Mouse (Mus musculus) right cerebral cortex, postnatal 25 days (tissue): ENCODE results near the gene Cdh1.
A peak's percentile ranks its signal among the peaks of the same experiment; 100 is the strongest.
"Not testable (repeated sequence)": the region's sequence is repeated elsewhere in the genome, so short reads cannot be mapped to it uniquely, and the experiment has no call there.

ENCODE experiments used
- DNase-seq: peaks from one replicate; pipeline ENCODE4 v3.0.0; 2022

Cdh1 gene

DNA sequence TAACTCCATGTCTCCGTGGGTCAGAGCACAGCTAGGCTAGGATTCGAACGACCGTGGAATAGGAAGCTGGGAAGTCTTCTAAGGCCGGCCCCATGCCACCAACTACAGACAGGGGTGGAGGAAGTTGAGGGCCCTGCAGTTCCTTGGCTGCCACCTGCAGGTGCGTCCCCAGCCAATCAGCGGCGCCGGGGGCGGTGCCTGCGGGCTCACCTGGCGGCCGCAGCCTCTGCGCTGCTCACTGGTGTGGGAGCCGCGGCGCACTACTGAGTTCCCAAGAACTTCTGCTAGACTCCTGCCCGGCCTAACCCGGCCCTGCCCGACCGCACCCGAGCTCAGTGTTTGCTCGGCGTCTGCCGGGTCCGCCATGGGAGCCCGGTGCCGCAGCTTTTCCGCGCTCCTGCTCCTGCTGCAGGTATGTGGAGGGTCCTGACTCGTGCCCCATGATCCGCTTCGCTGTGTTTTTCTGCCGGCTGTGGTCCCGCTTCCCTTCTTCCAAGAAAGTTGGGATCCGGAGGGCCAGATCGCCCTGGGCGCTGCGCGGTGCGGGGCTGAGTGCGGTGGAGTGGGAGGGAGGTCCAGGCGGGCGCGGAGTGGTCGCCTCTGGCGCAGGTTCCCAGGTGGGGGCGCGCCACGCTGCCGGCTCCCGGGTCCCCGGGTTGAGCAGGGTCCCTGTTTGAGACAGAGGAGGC, at the start of gene Cdh1:
TSS of gene Cdh1 (plus strand) at position 221 of the 689 bp plus-strand sequence.
- DNase-seq = peak; percentile 35

DNA sequence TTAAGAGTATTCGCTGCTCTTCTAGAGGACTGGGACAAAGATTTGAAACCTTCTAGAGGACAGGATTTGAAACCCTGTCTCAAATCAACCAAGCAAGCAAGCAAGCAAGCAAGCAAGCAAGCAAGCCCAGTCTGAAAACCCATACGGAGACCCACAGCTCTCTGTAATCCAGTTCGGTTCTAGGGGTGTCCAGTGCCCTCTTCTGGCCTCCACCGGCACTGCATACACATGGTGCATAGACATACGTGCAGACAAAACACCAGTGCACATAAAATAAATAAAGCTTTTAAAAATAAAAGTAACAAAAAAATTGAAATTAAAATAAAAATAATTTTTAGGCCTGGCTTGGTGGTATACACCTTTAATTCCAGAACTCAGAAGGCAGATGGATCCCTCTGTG, 49.1 kb upstream of the Cdh1 start:
- DNase-seq = no peak

DNA sequence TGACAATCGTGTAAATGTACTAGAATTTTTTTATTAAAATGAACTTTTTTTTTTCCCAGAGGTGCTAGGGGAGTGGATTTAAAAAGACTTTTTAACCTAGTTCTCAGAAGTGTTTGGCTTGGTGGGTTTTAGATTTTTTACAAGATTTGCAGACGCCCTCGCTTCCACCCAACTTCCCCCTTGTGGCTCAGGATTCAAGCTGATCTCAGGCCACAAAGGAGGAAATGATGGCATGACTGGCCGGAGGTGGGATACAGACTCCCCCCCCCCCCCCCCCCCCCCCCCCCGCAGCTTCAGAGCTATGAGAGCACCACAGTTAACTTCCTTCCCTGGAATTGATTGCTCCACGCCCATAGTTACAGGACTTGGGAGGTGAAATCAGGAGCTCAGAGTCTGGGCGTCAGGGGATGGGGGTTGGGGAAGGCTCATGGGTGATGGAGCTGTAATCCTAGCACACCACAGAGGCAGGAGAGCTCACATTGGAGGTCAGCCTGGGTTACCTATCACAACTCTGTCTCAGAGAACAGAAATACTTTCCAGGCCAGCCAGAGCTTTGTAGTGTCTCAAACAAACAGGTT, 47.0 kb upstream of the Cdh1 start:
- DNase-seq = no peak

DNA sequence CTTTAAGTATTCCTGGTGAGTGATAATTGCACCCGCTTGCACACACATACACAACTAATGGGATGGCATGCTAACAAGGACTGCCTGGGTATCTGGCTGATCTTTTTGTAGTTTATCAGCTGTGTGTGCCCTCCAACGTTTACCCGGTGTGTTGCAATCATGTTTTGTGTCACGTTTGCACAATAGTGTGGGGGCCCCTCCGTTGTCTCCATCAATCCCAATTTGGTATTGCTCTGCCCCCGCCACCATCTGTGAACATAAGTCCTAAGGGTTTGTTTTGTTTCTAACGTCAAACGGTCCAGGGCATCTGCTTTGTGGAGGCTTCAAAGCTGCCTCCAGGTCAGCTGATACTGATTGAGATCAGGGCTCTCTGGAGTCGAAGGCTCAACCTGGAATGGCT, 43.3 kb upstream of the Cdh1 start:
- DNase-seq = no peak

DNA sequence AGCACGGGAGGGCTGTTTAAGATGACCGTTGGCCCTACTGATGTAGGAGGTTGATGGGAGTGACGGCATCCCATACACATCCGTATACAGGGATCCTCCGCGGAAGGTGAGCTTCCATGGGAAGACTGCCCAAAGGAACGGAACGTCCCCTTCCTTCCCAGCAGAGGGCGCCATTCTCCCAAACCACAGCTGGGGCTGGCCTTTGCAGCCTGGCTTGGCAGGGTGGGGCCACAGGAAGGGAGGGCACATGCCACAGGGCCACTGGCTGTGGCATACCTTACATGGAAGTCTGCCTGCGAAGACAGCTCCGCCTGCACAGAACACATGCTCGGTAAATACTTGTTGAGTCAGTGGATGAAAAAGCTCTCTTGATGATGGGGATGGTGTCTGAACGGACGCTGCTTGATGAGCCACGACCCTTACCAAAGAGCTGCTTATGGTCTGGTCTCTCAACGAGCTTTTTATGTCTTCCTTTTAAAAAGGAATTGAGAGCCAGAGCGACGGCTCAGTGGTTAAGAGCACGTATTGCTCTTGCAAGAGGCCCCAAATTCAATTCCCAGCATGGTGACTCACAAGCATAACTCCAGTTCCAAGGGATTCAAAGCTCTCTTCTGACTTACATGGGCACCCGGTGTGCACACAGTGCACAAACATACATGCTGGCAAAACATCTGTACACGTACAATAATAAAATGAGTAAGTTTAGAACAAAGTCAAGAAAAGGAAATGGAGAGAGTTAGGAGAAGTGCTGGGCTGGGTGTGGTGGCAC, 41.9 kb upstream of the Cdh1 start:
- peak; percentile 19 for DNase-seq

DNA sequence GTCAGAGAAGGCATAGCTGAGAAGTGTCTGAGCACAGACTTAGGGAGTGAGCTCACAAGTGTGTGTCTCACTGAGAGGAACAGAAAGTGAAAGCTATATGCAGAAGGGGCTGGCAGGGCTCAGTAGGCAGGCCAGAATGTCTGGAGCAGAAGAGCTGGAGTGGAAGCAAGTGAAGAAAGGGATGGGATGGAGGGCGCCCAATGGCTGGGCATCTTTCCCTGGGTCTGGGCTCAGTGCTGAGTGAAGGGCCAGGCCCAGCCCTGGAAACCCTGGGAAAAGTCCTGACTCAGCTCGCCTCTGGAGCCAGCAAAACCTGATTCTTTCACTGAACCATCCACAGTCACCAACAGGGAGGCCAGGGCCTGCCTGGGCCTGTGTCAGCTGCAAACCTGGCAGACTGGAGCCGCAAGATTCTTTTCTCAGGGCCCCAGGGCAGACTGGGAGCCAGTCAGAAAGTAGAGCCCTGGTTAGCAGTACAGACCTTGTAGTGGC, 39.4 kb upstream of the Cdh1 start:
- DNase-seq = no peak

DNA sequence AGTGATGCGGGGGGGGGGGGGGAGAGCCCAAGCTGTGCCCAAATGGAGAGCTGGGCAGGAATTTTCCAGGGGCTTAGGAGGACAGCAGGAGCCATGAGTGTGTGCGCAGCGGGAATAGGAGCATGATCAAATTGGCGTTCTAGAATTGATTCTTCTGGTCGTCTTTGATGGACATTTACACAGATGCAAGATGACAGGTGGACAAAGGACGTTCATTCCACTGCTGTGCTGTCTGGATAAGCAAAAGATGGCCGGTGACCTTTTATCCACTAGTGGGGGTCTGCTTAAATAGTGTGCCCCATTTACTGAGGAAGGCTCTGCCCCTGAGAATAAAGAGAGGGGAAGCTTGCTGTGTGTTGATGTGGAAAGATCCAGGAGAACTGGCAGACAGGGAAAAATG, 34.1 kb upstream of the Cdh1 start:
- no peak for DNase-seq

DNA sequence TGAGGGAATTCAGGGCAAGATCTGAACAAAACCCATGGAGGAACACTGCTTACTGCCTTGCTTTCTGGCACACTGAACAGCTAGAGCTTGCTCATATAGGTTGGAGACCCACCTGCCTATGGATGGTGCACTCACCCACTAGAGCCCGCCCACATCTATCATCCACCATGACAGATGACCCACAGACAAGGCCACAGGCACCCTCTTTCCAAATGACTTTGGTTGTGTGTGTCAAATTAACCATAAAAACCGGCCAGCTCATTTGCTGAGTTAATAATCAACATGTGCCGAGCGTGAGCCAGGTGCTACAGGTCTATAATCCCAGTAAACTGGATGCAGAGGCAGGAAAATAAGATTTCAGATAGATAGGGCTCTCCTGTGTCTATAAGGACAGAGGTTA, 32.8 kb upstream of the Cdh1 start:
- no peak for DNase-seq

DNA sequence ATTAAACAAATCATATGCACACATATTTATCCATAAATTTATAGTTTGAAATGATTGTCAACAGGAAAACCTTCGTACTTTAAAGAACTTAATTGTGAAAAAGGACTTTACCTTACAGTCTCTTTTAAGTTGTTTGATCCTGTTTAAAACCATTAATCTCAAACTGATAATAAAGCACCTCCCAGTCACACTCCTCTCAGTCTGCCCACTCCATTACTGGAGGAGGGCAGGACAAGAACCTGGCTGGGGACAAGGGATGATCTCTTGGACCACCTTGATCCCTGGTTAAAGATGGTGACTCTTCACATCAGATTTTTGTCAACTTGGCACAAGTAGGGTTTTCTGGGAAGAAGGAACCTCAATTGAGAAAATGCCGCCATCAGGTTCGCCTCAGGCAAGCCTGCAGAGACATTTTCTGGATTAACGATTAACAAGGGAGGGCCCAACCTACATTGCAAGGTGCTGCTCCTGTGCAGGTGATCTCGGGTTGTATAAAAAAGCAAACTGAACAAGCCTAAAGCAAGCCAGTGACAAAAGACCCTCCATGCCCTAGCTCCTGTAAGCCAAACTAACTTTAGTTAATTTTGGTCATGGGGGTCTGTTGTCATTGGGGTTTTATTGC, 31.5 kb upstream of the Cdh1 start:
- DNase-seq = no peak

DNA sequence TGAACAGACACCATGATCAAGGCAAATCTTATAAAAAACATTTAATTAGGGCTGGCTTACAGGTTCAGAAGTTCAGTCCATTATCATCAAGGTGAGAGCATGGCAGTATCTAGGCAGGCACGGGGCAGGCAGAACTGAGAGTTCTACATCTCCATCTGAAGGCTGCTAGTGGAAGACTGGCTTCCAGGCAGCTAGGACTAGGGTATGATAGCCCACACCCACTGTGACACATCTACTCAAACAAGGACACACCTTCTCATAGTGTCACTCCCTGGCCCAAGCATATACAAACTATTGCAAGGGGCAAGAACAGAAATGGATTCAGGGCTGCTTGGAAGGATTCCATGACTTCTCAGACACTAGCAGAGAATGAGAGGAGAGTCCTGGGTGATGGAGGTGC, 31.0 kb upstream of the Cdh1 start:
- not testable (repeated sequence) for DNase-seq

DNA sequence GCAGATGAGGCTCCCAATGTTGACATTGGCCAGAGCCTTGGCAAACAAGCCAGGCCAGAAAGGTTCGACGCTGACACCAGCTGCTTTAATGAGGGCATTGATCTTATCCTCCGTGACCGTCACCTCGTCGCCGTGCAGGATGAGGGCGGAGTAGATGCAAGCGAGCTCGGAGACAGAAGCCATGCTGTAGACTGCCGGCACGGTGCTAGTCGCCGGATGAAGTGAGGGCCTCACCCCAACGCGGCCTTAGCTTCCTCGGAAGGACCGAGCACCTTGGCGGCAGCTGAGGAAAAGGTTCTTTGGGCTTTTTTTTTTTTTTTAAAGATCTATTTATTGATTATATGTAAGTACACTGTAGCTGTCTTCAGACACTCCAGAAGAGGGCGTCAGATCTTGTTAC, 30.0 kb upstream of the Cdh1 start, which contains the start of gene Gm10073:
TSS of gene Gm10073 (minus strand) at position 294 of the 400 bp plus-strand sequence.
- DNase-seq = not testable (repeated sequence)

DNA sequence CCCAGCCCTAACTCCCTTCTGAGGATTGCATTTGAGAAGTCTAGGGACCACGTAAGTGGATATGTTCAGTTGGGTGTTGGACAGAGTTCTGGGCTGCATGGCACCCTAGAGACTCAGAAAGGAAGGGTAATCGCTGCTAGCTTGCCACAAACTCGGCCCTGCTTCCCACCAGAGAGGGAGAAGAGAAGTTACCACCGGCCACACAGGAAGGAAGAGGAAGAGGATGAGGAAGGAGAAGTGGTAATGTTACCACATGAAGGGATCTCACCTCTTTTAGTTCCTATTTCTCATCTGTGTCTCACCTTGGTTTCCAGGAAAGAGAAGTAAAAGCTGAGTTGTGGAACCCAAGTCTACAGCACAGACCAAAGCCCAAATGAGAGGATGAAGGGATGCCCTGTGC, 28.9 kb upstream of the Cdh1 start:
- DNase-seq = no peak

DNA sequence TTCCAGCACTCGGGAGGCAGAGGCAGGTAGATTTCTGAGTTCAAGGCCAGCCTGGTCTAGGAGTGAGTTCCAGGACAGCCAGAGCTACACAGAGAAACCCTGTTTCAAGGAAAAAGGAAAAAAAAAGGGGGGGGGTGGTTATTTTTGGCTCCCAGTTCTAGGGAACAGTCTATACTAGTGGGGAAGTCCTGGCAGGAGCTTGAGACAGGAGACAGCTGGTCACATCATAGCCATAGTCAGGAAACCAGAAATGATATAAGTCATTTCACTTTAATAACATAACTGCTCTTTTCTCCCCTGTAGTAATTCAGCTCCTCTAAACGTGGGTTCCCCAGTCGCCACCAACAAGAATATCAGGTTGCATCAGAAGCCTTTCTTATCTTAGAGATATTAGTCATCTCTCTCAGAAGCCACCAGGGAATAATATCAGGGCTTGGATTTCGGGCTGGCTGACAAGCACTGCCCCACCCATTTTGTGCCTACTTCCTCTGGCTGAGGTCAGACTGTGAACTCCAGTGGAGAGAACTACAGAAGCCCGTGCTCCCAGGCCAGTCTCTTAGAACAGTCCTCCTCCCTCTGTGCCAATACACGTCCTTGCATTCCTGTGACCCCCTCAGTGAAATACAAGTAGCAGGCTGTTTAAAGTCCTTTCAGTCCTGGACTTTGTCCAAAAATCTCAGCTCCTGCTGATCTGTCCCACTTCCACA, 26.1 kb upstream of the Cdh1 start:
- DNase-seq = no peak

DNA sequence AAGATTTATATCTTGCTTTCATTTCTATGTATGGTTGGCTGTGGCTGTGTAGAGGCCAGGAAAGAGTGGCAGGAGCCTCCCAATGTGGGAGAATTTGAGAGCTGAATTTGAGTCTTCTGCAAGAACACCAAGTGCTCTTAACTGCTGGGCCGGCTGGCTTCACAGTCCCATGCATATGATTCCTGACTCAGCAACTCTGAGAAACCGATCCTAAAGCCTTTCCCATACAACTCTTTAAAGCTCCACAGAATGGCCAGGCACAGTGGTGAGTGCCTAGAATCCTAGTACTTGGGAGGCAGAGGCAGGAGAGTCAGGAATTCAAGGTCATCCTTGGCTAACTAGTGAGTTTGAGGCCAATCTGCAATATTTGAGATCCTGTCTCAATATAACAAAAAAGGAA, 23.6 kb upstream of the Cdh1 start:
- DNase-seq = no peak

DNA sequence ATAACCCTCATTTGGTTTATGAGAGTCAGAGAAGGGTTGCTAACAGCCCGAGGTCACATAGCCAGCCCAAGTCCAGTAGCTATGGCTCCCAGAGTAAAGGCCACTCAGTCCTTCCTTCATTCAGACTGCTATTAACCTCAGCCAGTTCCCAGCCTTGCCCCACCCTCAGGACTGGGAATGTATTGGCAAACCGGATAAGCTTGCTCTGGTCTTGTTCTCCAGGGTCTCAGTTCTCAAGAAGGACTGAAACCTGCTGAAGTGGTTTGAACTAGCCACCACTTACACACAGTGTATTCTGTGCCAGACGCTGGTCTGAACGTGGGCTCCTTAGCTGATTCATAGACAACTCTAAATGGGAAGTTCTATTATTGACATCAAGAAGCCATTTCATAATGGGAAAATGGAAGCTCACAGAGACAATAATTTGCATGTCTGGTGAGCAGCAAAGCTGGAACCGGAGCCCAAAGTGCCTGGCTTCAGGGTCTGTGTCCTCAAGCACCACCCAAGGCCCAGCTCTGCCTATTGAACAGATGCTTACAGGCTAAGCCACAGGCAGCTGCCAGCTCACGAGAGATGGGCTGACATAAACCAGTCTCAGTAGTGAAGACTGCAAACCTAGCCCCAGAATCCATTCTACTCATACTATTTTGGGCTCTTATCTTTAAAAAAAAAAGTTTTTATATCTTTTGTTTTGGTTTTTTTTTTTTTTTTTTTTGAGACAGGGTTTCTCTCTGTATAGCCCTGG, 21.6 kb upstream of the Cdh1 start:
- no peak for DNase-seq

DNA sequence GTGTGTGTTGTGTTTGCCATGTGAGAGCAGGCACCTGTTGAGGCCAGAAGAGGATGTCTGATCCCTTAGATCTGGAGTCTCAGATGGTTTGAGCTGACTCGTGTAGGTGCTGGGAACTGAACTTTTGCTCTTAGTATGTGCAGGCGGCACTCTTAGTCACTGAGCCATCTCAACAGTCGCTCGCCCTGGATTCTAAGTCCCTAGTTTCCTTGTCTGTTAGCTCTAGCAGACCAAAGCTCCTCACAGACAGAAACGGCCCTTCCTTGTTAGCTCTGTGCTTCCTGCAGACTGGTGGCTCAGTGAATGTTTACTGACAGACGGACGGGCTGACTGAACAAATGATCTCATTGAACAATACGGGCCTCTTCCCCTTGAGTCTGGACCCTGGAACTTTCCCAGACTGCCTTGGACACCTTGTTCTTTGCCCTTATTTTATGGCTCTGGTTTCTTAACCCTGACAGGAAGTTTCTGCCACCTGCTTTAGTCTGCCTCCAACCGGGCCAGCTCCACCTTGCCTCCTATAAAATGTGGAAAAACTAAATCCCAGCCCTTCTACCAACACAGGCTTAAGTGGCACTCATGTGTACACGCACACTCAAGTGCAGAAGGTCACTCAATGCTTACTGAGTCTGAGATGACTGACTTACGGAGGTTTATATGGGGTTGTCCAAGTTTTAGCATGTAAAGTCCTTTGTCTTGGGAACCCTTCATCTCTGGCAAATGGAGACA, 18.0 kb upstream of the Cdh1 start:
- DNase-seq = no peak

DNA sequence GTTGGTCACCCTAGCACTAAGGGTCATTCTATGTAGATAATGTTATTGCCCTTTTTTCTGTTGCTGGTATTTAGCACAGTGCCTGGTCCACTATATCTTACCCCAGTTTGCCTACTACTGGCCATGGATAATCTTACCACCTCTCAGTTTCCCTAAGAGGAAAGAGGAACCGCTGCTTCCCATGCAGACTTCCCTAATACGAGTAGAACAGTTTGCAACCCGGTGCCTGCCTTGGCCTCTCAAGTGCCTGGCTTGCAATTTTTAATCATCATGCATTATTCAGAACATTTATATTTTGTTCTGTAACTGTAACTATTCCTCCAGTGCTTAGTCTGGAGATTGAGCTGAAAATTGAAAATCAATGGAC, 17.5 kb upstream of the Cdh1 start:
- DNase-seq = no peak

DNA sequence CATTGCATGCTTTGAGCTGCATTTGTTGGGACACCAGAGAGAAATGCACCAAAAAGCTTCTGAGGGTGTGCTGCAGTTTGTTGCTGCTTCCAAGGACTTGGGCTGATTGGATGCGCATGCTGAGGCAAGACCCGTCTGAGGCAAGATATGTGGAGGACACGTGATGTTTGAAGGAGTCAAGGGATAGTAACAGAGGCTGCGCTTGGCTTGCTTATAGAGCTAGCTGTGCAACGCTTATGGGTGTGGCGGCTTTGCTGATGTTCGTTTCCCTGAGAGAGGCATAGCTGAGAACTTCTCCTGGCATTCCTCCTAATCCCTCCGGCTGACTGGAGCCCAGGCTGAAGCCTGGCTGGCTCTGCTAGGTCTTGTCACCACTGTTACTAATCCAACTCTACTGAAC, 16.3 kb upstream of the Cdh1 start:
- DNase-seq = no peak

DNA sequence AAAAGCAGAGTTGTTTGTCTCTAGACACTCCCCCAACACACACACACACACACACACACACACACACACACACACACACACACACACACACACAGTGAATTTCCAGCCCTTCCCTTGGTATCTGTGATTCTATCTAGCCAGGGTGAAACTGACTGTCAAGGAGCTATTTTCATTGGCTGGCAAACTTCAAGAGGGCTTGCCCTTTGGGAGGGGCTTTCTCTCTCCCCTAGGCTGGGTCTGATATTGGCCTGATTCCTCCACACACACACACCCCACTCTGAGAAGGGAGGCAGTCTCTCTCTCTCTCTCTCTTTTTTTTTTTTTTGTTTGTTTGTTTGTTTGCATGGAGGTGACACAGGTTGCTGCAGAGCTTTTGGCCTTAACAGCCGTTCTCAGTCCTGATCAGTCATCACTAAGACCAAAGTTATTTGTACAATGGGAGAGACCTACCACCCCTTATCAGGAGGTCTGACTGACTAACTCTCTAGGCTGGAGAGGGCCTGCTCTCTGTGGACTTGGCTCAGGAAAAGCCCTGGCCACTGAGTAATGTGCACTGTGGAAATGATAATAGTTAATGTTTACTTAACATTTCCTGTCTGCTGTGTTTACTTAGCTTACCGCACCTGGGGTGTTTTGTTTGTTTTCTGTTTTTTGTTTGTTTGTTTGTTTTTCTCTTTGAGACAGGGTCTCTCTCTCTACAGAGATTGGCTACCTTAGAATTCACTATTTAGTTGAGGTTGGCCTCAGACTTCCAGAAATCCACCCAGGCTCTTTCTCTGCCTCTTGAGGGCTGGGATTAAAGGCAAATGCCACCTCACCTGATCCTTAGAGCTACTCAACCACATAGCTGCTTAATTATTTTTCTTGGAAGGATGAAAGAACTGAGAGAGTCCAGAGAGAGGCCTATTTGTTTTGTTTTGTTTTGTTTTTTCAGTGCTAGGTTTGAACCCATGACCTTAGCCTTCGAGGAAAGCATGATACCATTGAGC, 14.4 kb upstream of the Cdh1 start:
- DNase-seq = no peak

DNA sequence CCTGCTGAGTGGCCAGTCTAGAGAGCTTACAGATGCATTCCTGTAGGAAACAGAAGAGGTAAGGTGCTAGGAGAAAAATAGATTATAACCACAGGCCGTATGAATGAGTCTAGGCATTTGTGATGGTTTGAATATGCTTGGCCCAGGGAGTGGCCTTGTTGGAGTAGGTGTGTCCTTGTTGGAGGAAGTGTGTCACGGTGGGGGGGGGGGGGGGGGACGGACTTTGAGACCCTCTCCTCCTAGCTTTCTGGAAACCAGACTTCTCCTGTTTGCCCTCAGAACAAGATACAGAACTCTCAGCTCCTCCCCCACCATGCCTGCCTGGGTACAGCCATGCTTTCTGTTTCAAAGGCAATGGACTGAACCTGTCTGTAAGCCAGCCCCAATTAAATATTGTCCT, 10.7 kb upstream of the Cdh1 start:
- no peak for DNase-seq
